Mouse (Mus musculus): ENCODE results near the gene Zfy1. TPM values are rescaled to one million over a fixed set of nuclear protein-coding genes. Genes with fewer than 3 reads are reported as not detected.

The Zfy1 gene
- polyA plus RNA-seq (2012; rRNA removed), result not detected in 2 replicates

DNA sequence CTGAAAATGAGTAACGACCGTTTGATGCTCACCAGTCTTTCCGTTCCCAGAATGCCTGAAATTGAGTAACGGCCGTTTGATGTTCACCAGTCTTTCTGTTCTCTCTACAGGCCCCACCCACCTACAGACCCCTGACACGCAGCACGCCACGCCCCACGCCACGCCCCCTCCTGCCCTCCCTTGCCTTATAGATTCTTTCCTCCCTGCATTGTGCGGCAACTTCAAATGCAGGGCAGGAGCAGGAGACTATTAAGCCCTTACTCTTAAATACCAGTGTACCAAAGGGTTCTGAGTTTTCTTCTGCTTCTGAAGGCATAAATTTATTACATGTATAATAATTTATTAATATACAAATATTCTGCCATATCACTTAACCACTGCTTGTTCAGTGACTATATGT lies at the start of gene Zfy1:
Gene Zfy1 (minus strand): TSS at position 101 of the 400 bp plus-strand sequence.

GRCm38 (mm10) chrY:818396-818795 lies 21.2 kb upstream of the Zfy1 start, which contains the start of gene Uba1y:
Gene Uba1y (plus strand): TSS chrY:818649.

Other genes with a start within 250 kb of the Zfy1 start
- not detected in 2 replicates for gene Uba1y, start 21.2 kb upstream of the Zfy1 start, polyA plus RNA-seq (2012; rRNA removed)
- 0.87 and 2.1 TPM in 2 replicates for gene Kdm5d, start 100.4 kb upstream of the Zfy1 start, polyA plus RNA-seq (2012; rRNA removed)
- 0.78 and 1.2 TPM in 2 replicates for gene Eif2s3y, start 213.1 kb upstream of the Zfy1 start, polyA plus RNA-seq (2012; rRNA removed)